Mouse (Mus musculus) intestine, embryonic 16.5 days (tissue): Measurements from ENCODE around the gene Rab35. TPM values are rescaled to one million over a fixed set of nuclear protein-coding genes. Genes with fewer than 3 reads are reported as not detected.
A peak's percentile ranks its signal among the peaks of the same experiment; 100 is the strongest.

ENCODE experiments used
- ATAC-seq: fragments of 200-750 bp; cut with Nextera tagmentation; 2 replicates; pipeline ENCODE4 v1.8.0; 2017; ENCODE audit warnings: moderate TSS enrichment, moderate library complexity
- H3K27ac ChIP-seq: fragments of 300-500 bp; sonication (generic); 2 replicates; pipeline ENCODE4 v1.5.1; 2014; ENCODE audit warnings: mild to moderate bottlenecking, low read length
- H3K27me3 ChIP-seq: fragments of 300-500 bp; sonication (generic); replicated peaks from 2 replicates; pipeline ENCODE4 v1.6.1; 2014; ENCODE audit warnings: low read length, control low read depth, mixed read lengths; ENCODE audit not compliant: control insufficient read depth, insufficient read depth
- H3K36me3 ChIP-seq: fragments of 300-500 bp; sonication (generic); 2 replicates; pipeline ENCODE4 v1.6.1; 2014; ENCODE audit warnings: low read length, control low read depth; ENCODE audit not compliant: control insufficient read depth, insufficient read depth
- H3K4me1 ChIP-seq: fragments of 300-500 bp; sonication (generic); 2 replicates; pipeline ENCODE4 v1.6.1; 2014; ENCODE audit warnings: low read length, control low read depth, mixed read lengths; ENCODE audit not compliant: control insufficient read depth, insufficient read depth
- H3K4me2 ChIP-seq: fragments of 300-500 bp; sonication (generic); 2 replicates; pipeline ENCODE4 v1.6.1; 2014; ENCODE audit warnings: low read depth, low read length, control low read depth
- H3K4me3 ChIP-seq: fragments of 300-500 bp; sonication (generic); 2 replicates; pipeline ENCODE4 v1.5.1; 2014; ENCODE audit warnings: mild to moderate bottlenecking, low read length
- H3K9ac ChIP-seq: fragments of 300-500 bp; sonication (generic); 2 replicates; pipeline ENCODE4 v1.6.1; 2014; ENCODE audit warnings: low read depth, low read length
- H3K9me3 ChIP-seq: fragments of 300-500 bp; sonication (generic); 2 replicates; pipeline ENCODE4 v1.6.1; 2016; ENCODE audit warnings: low read length, control low read depth; ENCODE audit not compliant: control insufficient read depth
- WGBS: fragments of 180-500 bp; shearing (Covaris S2); extraction: QIAGEN DNeasy Blood & Tissue Kit; methylation state at CpG from one replicate; pipeline ENCODE4 v1.1.7; 2014; 5-methylcytosine and 5-hydroxymethylcytosine counted together
- polyA plus RNA-seq: library from polyadenylated mRNA; unstranded; fragments of >200 nt; fragmentation: Nextera tagmentation; extraction: Ambion mirVana; gene quantifications from 2 replicates; pipeline ENCODE4 v1.2.1, GENCODE M21; 2015

Rab35 gene
- polyA plus RNA-seq, 1 experiment from 2014 or later: 4.4 TPM

DNA sequence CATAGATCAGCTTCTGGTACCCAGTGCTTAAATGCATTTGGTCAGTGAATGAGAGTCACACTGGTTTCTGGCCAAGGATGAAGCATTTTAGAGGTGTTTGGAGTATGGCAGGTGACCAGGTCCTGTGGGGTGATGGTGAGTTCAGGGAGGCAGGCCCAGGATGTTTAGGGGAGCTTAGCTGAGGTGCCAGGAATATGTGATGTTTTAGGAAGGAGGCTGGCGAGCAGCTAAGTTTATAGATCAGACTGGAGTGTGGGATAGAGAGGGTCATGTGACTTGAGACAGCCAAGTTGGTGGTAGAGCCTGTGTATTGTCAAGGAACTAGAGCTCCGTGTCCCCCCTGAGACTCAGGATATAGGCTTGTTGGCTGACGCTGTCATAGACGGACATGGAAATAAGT is 1.4 kb downstream of the Rab35 start:
- Histone ChIP-seq H3K9me3 (no peaks in the 10 kb centered on the region), H3K9ac (peak overlapping the region; percentile 90), H3K27ac (no peak overlapping the region), H3K4me3 (peak overlapping the region; percentile 86), H3K36me3 (no peaks in the 10 kb centered on the region), H3K4me2 (peak overlapping the region; percentile 69), H3K27me3 (no peaks in the 10 kb centered on the region), H3K4me1 (peaks cover 28% of the 10 kb centered on the region)
- no peak for ATAC-seq
- 40% methylated on average over 4 of the region's 4 CpGs for WGBS

- Histone ChIP-seq H3K27ac (no peak overlapping the region), H3K9me3 (no peaks in the 10 kb centered on the region), H3K4me2 (no peak overlapping the region), H3K36me3 (peaks cover 1% of the 10 kb centered on the region; the same call in 1 of the 2 replicates), H3K27me3 (no peaks in the 10 kb centered on the region), H3K9ac (no peak overlapping the region), H3K4me3 (no peak overlapping the region), H3K4me1 (peaks cover 28% of the 10 kb centered on the region)
- 85% methylated on average over 8 of the region's 8 CpGs for WGBS
- ATAC-seq: no peak
Observed at GRCm38 (mm10) chr5:115634046-115634445, 2.3 kb downstream of the Rab35 start.

DNA sequence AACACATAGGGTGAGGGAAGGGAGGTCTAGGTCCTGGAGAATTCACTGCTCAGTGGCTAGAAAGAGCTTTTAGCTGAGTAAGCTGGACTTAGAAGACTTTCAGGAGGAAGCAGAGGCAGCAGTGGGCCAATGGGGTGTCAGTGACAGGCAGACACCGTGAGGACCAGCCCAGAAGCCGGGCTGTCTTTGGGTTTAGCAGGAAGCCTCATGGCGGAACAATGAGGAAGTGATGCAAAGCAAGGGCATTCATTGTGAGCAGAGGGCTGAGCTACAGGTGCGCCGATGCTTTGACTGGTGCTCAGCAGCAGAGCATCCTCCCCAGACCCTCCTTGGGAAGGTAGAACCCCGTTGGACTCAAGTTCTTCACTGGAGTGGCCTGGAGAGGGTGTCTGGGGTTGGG is 3.8 kb downstream of the Rab35 start:
- no peaks in the 10 kb centered on the region for H3K9me3 ChIP-seq
- H3K27me3 ChIP-seq: no peaks in the 10 kb centered on the region
- peaks cover 6% of the 10 kb centered on the region; the same call in 1 of the 2 replicates for H3K36me3 ChIP-seq
- no peak overlapping the region for H3K4me3 ChIP-seq
- no peak for ATAC-seq
- H3K4me1 ChIP-seq: peaks cover 27% of the 10 kb centered on the region
- no peak overlapping the region for H3K27ac ChIP-seq
- 73% methylated on average over 6 of the region's 6 CpGs for WGBS
- no peak overlapping the region for H3K4me2 ChIP-seq
- no peak overlapping the region for H3K9ac ChIP-seq

GRCm38 (mm10) chr5:115644192-115644591 is 12.5 kb downstream of the Rab35 start:
- WGBS: 77% methylated on average over 9 of the region's 9 CpGs
- no peak for ATAC-seq
- H3K36me3 ChIP-seq: peaks cover 30% of the 10 kb centered on the region

DNA sequence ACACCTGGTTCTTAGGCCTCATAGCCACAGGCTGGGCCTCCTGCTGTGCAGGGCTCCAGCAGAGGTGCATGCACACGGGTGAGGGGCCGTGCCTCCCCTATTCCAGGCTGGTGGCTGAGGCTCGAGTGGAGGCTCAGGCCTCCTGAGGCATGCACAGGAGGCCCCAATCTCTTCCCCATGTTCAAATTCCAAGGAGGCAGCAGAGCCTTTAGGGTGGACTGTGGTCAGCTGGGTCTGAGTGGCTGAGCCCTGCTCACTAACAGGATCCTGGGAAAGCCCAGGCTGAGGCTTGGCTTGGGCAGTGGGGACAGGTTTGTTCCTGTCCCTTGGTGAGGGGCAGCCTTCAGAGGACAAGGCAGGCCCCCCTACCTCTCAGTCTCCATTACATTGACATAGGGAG is 17.2 kb downstream of the Rab35 start:
- H3K9ac ChIP-seq: no peak overlapping the region
- H3K27me3 ChIP-seq: no peaks in the 10 kb centered on the region
- peaks cover 9% of the 10 kb centered on the region for H3K4me1 ChIP-seq
- peaks cover 14% of the 10 kb centered on the region for H3K36me3 ChIP-seq
- no peak for ATAC-seq
- WGBS: 75% methylated on average over 3 of the region's 3 CpGs
- no peak overlapping the region for H3K27ac ChIP-seq
- H3K4me3 ChIP-seq: no peak overlapping the region
- no peaks in the 10 kb centered on the region for H3K9me3 ChIP-seq
- no peak overlapping the region for H3K4me2 ChIP-seq

More at GRCm38 (mm10) chr5:115644192-115644591, 12.5 kb downstream of the Rab35 start:
- no peak overlapping the region for H3K9ac ChIP-seq
- H3K9me3 ChIP-seq: no peaks in the 10 kb centered on the region
- H3K4me1 ChIP-seq: no peaks in the 10 kb centered on the region
- H3K4me3 ChIP-seq: no peak overlapping the region
- no peaks in the 10 kb centered on the region for H3K27me3 ChIP-seq
- no peak overlapping the region for H3K27ac ChIP-seq
- no peak overlapping the region for H3K4me2 ChIP-seq

- peaks cover 9% of the 10 kb centered on the region for H3K4me1 ChIP-seq
- no peak for ATAC-seq
- H3K27ac ChIP-seq: no peak overlapping the region
- no peaks in the 10 kb centered on the region for H3K9me3 ChIP-seq
- H3K4me2 ChIP-seq: no peak overlapping the region
- WGBS: 81% methylated on average over 8 of the region's 8 CpGs
- no peak overlapping the region for H3K9ac ChIP-seq
- peaks cover 13% of the 10 kb centered on the region; the same call in 1 of the 2 replicates for H3K36me3 ChIP-seq
- H3K4me3 ChIP-seq: no peak overlapping the region
- no peaks in the 10 kb centered on the region for H3K27me3 ChIP-seq
Observed at GRCm38 (mm10) chr5:115649699-115650098, 18.0 kb downstream of the Rab35 start.

- Histone ChIP-seq H3K4me2 (no peak overlapping the region), H3K4me1 (peaks cover 9% of the 10 kb centered on the region), H3K4me3 (no peak overlapping the region), H3K9ac (no peak overlapping the region), H3K9me3 (no peaks in the 10 kb centered on the region), H3K36me3 (peaks cover 8% of the 10 kb centered on the region; the same call in 1 of the 2 replicates), H3K27ac (no peak overlapping the region), H3K27me3 (no peaks in the 10 kb centered on the region)
- WGBS: 95% methylated on average over 10 of the region's 10 CpGs
- ATAC-seq: no peak
Observed at GRCm38 (mm10) chr5:115650885-115651284, 19.2 kb downstream of the Rab35 start.

DNA sequence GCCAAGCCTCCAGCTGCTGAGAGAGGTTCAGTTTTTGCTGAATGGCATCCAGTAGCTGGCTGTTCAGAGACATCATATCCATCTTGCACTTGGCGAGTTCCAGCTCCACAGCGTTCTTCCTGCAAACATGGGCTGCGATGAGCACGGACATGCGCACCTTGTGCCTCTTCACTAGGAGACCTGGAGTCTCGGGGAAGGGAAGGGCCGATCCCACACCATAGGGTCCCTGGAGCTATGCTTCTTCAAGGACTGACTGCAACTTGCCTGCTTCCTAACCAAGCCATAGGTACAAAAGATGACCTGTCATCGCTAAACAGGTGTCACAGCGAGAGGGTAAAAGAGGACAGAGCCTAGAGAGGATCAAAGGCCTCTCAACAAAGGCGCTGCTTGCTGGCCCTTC is 20.1 kb downstream of the Rab35 start:
- H3K9ac ChIP-seq: peak overlapping the region; percentile 30; the same call in 1 of the 2 replicates
- H3K27ac ChIP-seq: 0 out of 2 replicates have a peak overlapping the region, but pooled peaks have one; percentile 84

GRCm38 (mm10) chr5:115652681-115653575 is 21.2 kb downstream of the Rab35 start:
- H3K9me3 ChIP-seq: no peaks in the 10 kb centered on the region
- ATAC-seq: peak; percentile 100

More for the DNA sequence above, 20.1 kb downstream of the Rab35 start:
- H3K27me3 ChIP-seq: no peaks in the 10 kb centered on the region
- 87% methylated on average over 10 of the region's 10 CpGs for WGBS
- H3K36me3 ChIP-seq: 0 out of 2 replicates have a peak, but pooled peaks cover 5% of the 10 kb centered on the region
- peak overlapping the region; percentile 83; the same call in 1 of the 2 replicates for H3K4me2 ChIP-seq
- no peak overlapping the region for H3K4me3 ChIP-seq
- ATAC-seq: no peak
- peaks cover 9% of the 10 kb centered on the region for H3K4me1 ChIP-seq
- no peaks in the 10 kb centered on the region for H3K9me3 ChIP-seq

More at GRCm38 (mm10) chr5:115652681-115653575, 21.2 kb downstream of the Rab35 start:
- Histone ChIP-seq H3K4me3 (peak overlapping the region; percentile 54), H3K36me3 (no peaks in the 10 kb centered on the region), H3K4me2 (peak overlapping the region; percentile 83), H3K27ac (peak overlapping the region; percentile 84), H3K27me3 (no peaks in the 10 kb centered on the region), H3K9ac (peak overlapping the region; percentile 69), H3K4me1 (peaks cover 9% of the 10 kb centered on the region)
- WGBS: 3% methylated on average over 35 of the region's 35 CpGs
